Mouse (Mus musculus): ENCODE results near the gene Zg16.
A peak's percentile ranks its signal among the peaks of the same experiment; 100 is the strongest.

The Zg16 gene

GRCm38 (mm10) chr7:127076188-127076587, 10.9 kb downstream of the Zg16 start:
- DNase-seq (ENCODE audit: low read depth, low spot score) = no peak

- no peak for DNase-seq (ENCODE audit: low read depth, low spot score)
These were observed 13.9 kb downstream of the Zg16 start for GRCm38 (mm10) chr7:127073221-127073620.

- no peak for DNase-seq (ENCODE audit: low read depth, low spot score)
These were observed 16.2 kb downstream of the Zg16 start for GRCm38 (mm10) chr7:127070871-127071413.

- peak; percentile 57 for DNase-seq (ENCODE audit: low read depth, low spot score)
These were observed 20.8 kb downstream of the Zg16 start for GRCm38 (mm10) chr7:127066317-127066716.

- DNase-seq (ENCODE audit: low read depth, low spot score) = no peak
These were observed 21.6 kb downstream of the Zg16 start for GRCm38 (mm10) chr7:127065538-127065937.

- DNase-seq (ENCODE audit: low read depth, low spot score) = peak; percentile 62
These were observed 32.0 kb downstream of the Zg16 start for GRCm38 (mm10) chr7:127055026-127055585.

GRCm38 (mm10) chr7:127041851-127042672, 45.1 kb downstream of the Zg16 start, which contains the start of gene Kif22:
Kif22 (minus strand) TSS chr7:127042471.
- DNase-seq (ENCODE audit: low read depth, low spot score) = peak; percentile 94

GRCm38 (mm10) chr7:127031244-127031643, 55.9 kb downstream of the Zg16 start:
- no peak for DNase-seq (ENCODE audit: low read depth, low spot score)

- no peak for DNase-seq (ENCODE audit: low read depth, low spot score)
These were observed 57.0 kb downstream of the Zg16 start for GRCm38 (mm10) chr7:127030172-127030571.

GRCm38 (mm10) chr7:127027885-127028284, 59.2 kb downstream of the Zg16 start:
- DNase-seq (ENCODE audit: low read depth, low spot score) = peak; percentile 61

- peak; percentile 100 for DNase-seq (ENCODE audit: low read depth, low spot score)
These were observed 60.0 kb downstream of the Zg16 start, which contains the start of gene Maz for GRCm38 (mm10) chr7:127026984-127027726. Maz (minus strand) TSS chr7:127027037.

- no peak for DNase-seq (ENCODE audit: low read depth, low spot score)
These were observed 60.5 kb downstream of the Zg16 start for GRCm38 (mm10) chr7:127026616-127026983.

- DNase-seq (ENCODE audit: low read depth, low spot score) = peak; percentile 69
These were observed 60.9 kb downstream of the Zg16 start for GRCm38 (mm10) chr7:127026161-127026600.

- DNase-seq (ENCODE audit: low read depth, low spot score) = peak; percentile 45
These were observed 61.5 kb downstream of the Zg16 start for GRCm38 (mm10) chr7:127025556-127026160.

- DNase-seq (ENCODE audit: low read depth, low spot score) = peak; percentile 97
These were observed 62.2 kb downstream of the Zg16 start for GRCm38 (mm10) chr7:127024755-127025555.

GRCm38 (mm10) chr7:127023896-127024690, 63.0 kb downstream of the Zg16 start:
- DNase-seq (ENCODE audit: low read depth, low spot score) = peak; percentile 57

GRCm38 (mm10) chr7:127023272-127023691, 63.8 kb downstream of the Zg16 start:
- no peak for DNase-seq (ENCODE audit: low read depth, low spot score)

- no peak for DNase-seq (ENCODE audit: low read depth, low spot score)
These were observed 64.4 kb downstream of the Zg16 start for GRCm38 (mm10) chr7:127022528-127023271.

Measured in brain, adult 2 months (tissue).